Mouse (Mus musculus): ENCODE data around the gene Itga7.

Itga7 gene

GRCm38 (mm10) chr10:128911430-128911829 is 22.2 kb upstream of the Itga7 start:
- no peak for ATAC-seq (ENCODE audit: low TSS enrichment)

DNA sequence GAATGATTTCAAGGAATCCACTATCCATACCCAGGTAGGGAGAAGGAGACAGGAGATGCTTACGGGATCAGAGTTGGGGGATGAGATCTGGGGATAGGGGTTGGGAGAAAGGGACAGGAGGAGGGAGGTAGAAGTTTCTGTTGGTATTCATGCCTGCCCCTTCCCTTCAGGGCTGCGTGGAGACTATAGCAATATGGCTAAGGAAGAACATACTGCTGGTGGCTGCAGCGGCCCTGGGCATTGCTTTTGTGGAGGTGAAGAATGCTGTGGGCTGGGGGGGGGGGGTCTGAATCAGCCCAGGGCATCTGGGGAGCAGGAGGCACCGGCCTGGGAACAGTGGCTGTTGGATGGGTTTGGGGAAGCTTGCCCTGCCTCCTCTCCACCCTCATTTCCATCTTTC is 21.4 kb upstream of the Itga7 start:
- ATAC-seq (ENCODE audit: low TSS enrichment) = no peak

DNA sequence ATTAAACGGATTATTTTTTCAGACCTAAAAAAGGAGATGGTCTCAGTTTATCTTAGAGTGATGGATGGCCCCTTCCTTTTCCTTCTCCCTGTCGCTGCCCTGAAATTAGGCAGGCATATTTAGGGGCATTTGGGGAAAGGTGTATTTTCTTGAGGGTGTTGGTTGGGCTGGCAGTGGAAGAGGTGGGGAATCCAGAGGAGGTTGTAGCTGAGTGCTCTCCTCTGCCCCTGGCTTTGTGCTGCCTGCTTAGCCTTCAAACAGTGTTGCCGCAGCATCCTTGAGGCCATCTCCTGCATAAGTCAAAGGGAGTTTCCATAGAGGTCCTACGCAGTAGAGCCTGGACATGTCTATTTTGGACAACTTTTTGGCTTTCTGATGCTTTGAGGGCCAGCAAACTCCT is 20.8 kb upstream of the Itga7 start:
- ATAC-seq (ENCODE audit: low TSS enrichment) = no peak

GRCm38 (mm10) chr10:128913219-128913618 is 20.4 kb upstream of the Itga7 start:
- peak; percentile 80 for ATAC-seq (ENCODE audit: low TSS enrichment)

DNA sequence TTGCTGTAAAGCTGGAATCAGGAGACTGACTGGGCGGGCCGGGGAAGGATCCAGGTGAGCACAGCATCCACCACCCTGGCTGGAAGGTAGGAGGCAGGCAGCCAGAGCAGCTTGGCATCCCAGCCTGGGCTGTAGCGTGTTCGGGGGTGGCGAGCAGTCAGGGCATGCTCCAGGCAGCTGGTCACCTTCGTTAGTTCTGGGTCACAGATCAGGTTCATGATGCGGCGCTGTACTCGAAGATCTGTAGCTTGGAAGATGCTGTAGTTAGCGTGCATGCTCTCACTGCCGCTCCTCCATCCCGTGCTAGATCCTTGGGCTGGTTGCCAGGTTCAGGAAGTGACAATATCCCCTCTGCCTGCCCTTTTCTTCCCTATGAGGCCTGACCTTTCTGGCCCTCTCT is 19.9 kb upstream of the Itga7 start:
- no peak for ATAC-seq (ENCODE audit: low TSS enrichment)

DNA sequence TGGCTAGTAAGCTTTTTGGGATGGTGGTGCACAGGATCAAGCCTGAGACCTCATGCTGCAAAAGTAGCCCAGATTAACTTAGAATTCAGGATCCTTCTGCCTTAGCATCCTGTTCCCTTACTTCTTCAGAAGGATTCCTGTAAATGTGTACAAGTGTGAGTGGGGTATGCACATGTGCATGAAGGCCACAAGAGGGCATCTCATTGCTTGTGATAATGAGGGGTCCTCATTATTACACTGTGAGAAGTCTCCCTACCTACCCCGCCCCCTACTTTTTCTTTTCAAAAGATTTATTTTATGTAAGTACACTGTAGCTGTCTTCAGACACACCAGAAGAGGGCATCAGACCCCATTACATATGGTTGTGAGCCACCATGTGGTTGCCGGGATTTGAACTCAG is 18.1 kb upstream of the Itga7 start:
- ATAC-seq (ENCODE audit: low TSS enrichment) = no peak

- no peak for ATAC-seq (ENCODE audit: low TSS enrichment)
Observed at GRCm38 (mm10) chr10:128916665-128917064, 17.0 kb upstream of the Itga7 start.

DNA sequence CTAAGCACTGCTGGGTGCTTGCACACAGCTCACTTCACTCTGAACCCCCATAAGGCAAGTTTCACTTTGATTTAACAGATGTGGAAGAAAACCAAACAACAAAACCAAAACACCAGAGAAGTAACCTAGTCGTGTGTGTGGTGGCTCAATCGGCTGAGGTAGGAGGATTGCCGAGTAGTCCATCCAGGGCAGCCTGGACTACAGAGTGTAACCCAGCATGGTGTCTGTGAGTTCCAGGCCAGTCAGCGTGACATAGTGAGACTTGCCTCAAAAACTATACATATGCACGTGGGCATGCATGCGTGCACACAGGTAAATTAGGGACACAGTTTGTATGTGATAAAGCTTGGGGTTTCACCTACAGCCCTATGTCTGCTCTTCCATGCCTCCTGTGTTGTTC is 16.2 kb upstream of the Itga7 start:
- ATAC-seq (ENCODE audit: low TSS enrichment) = no peak

GRCm38 (mm10) chr10:128918246-128918645 is 15.4 kb upstream of the Itga7 start:
- ATAC-seq (ENCODE audit: low TSS enrichment) = no peak

DNA sequence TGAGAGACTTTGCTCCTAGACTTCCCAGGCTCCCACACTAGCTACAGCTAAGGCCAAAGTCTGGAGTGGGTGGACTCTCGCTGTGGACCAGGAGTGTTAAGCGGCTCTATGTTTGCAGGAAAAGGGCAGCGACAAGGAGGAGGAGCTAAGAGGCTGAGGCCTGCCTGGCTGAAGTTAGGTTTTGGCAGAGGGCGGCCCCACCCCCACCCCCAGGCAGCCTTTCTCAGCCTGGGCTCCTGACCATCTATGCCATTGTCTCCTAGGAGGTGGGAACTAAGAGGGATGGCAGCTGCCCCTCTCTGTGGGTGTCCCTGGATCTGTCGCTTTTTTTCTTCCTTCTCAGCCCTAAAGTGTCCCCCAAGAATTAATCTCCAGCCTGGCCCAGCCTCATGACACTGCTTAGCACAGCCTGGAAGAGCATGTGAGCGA is 14.4 kb upstream of the Itga7 start:
- peak; percentile 14 for ATAC-seq (ENCODE audit: low TSS enrichment)

- no peak for ATAC-seq (ENCODE audit: low TSS enrichment)
Observed at GRCm38 (mm10) chr10:128919966-128920365, 13.7 kb upstream of the Itga7 start.

GRCm38 (mm10) chr10:128920736-128921161 is 12.9 kb upstream of the Itga7 start:
- no peak for ATAC-seq (ENCODE audit: low TSS enrichment)

GRCm38 (mm10) chr10:128921251-128921650 is 12.4 kb upstream of the Itga7 start:
- ATAC-seq (ENCODE audit: low TSS enrichment) = no peak

DNA sequence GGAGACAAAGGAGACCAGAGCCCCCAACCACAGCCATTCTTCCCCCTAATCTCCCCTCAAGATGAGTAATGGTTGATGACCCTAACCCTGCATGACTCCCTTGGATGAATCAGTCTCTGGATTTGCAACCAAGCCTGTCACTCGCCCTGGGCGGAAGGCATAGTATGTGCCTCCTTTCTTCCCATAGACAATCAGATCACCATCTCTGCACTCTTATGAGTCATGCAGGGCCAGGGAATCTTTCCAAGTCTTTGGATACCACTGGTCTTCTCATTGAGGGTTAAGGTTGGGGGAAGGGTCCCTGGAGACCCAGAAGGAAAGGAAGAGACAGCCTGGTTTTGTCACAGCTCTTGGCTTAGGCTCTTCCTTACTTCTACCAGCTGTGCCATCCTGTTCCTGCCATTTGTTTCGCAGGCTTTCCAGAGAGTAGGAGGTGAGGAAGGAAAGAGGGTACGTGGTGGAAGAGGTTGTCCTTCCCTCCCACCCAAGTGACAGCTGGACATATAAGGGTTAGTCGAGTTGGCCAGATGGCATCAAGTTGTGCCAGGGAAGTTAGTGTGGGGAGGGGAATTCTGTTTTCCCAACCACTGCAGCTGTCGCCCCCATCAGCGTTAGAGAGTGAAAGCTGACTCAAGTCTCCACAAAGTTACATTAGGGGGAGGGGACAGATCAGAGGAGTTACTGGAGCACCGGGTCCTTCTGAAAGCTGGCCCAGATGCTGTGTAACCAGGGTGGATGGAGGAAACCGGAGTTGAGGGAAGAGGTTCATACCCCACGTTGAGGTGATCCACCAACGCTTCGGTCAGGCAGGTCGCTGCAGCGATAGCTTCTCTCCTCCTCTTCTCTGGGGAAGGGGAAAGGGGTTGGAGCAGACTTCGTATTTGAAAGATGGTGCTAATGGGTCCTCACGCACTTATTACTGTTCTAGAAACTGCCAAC is 11.5 kb upstream of the Itga7 start:
- ATAC-seq (ENCODE audit: low TSS enrichment) = no peak

- no peak for ATAC-seq (ENCODE audit: low TSS enrichment)
Observed at GRCm38 (mm10) chr10:128922822-128923012, 10.9 kb upstream of the Itga7 start, which contains the start of gene Rdh5. Rdh5 (minus strand) TSS chr10:128922888.

- peak; percentile 91 for ATAC-seq (ENCODE audit: low TSS enrichment)
Observed at GRCm38 (mm10) chr10:128923013-128923691, 10.5 kb upstream of the Itga7 start.

GRCm38 (mm10) chr10:128923935-128924334 is 9.7 kb upstream of the Itga7 start, which contains the start of gene Bloc1s1:
Bloc1s1 (minus strand) TSS chr10:128924035.
- ATAC-seq (ENCODE audit: low TSS enrichment) = peak; percentile 10; the same call in 1 of the 2 replicates

GRCm38 (mm10) chr10:128928356-128928755 is 5.3 kb upstream of the Itga7 start:
- no peak for ATAC-seq (ENCODE audit: low TSS enrichment)

DNA sequence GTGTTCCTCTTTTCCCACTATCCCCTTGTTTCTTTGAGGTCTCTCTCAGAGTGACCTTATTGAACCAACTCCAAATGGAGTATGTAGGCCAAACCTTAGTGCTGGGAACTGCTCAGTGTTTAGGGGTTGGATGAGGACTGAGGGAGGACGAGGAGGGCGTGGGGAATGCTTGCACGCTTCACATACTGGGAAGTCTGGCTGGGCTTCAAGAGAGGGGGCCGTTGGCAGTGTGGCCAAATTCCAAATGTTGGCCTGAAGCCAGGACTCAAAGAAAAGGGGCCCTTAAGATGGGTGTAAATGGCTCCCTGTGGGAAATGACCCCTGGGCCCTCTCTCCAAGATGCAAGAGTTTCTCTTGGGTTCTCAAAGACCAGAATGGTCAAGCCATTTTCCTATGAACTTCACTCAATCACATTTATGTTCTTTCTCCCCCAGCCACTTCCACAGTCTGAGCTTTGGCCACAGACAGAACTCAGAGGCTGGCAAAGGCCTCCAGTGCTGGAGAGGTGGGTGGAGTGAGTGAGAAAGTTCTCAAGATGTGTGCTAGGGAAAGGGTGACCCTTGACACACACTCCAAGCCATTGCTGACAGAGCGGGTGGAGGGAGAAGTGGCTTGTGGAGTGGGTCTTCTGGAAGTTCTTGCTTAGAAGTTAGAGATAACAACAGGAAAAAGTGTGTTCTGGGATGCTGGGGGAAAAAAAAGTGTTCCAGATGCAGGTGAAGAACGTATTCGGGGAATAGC is 3.8 kb upstream of the Itga7 start:
- ATAC-seq (ENCODE audit: low TSS enrichment) = no peak

DNA sequence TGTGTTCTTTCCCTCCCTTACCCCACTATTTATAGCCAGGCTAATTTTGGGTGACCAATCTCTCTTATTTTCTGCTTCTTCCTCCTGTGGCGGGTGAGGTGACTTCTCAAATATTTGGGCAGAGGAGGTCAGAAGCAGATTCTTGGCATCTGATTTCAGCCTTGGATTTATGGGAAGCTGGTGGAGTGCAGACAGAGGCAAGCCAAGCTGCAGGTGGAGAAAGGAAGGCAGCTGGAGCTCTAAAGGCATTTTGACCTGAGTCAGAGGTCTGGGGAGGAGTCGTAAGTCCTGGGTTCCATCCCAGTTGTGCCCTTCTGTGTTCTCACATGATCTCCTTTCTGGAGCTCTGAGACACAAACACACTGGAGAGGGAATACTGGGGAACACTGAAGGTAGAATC is 2.2 kb upstream of the Itga7 start:
- no peak for ATAC-seq (ENCODE audit: low TSS enrichment)

DNA sequence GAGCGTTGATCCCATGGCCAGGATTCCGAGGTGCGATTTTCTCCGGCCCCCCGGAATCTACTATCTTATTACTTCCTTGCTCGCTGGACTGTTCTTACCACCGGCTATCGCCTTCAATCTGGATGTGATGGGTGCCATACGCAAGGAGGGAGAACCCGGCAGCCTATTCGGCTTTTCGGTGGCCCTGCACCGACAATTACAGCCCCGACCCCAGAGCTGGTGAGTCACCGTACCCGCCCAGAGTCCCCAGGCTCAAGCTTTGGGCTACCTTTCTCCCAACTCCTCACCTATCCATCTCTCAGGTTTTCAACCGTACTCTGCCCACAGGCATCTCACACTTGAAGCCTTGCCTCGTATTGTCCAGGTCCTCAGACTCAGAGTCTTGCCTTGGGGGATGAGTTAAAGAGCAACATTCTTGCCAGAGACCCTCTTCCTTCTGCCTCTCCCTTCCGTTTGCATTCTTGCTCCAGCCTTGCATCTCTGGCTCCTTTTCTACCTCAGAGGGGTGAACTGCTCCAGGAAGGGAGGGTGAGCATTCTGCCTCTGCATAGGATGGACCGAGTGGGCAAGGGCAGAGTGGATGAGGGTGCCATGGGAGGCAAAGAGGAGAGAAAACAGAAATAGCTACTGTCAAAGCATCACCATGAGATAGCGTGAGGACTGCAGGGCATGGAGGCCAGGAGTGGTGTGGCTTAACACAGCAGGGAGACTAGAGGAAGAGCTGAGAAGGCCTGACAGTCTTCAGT is 531 bp downstream of the Itga7 start:
- ATAC-seq (ENCODE audit: low TSS enrichment) = peak; percentile 17; the same call in 1 of the 2 replicates

Measured in frontal cortex, adult (tissue).